Mouse (Mus musculus): ENCODE measurements around the gene S100a3.

DNA sequence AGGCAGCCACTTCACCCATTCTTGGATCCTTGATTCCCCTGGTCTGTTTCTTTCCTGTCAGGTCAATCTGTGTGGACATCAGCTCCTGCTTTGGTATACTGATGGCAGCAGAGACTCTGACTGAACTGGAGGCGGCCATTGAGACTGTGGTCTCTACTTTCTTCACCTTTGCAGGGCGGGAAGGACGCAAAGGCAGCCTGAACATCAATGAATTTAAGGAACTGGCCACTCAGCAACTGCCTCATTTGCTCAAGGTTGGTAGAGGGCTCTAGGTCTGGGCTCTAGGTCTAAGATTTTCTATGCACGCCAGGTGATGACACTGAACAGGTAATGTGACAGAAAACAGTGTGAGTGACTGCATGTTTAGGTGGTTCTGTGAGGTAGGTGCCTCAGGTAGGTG lies 44.6 kb upstream of the S100a3 start:
- no peak for TF ChIP-seq CTCF (IDR thresholded peaks at IDR 0.05; ENCODE audit: low read depth)
- TF ChIP-seq EP300 (IDR thresholded peaks at IDR 0.05; ENCODE audit: low read depth) = no peak
